Mouse (Mus musculus) hindbrain, postnatal 0 days (tissue): Measurements from ENCODE around the gene Sucla2. TPM values are rescaled to one million over a fixed set of nuclear protein-coding genes. Genes with fewer than 3 reads are reported as not detected.

Experiments
- ATAC-seq: fragments of 200-750 bp; cut with Nextera tagmentation; 2 replicates; pipeline ENCODE4 v1.8.0; 2017; ENCODE audit warnings: mild to moderate bottlenecking, moderate TSS enrichment, moderate library complexity
- DNase-seq: peaks from one replicate; pipeline ENCODE4 v3.0.0-alpha.2; 2015; ENCODE audit warnings: low spot score
- H3K27ac ChIP-seq: fragments of 300-500 bp; sonication (generic); 2 replicates; pipeline ENCODE4 v1.5.1; 2014; ENCODE audit warnings: mild to moderate bottlenecking
- H3K27me3 ChIP-seq: fragments of 300-500 bp; sonication (generic); 2 replicates; pipeline ENCODE4 v1.6.1; 2014; ENCODE audit warnings: low read length, mixed read lengths; ENCODE audit not compliant: insufficient read depth
- H3K36me3 ChIP-seq: fragments of 300-500 bp; sonication (generic); 2 replicates; pipeline ENCODE4 v1.6.1; 2014; ENCODE audit warnings: low read length, mixed read lengths; ENCODE audit not compliant: insufficient read depth
- H3K4me1 ChIP-seq: fragments of 300-500 bp; sonication (generic); 2 replicates; pipeline ENCODE4 v1.6.1; 2014; ENCODE audit warnings: antibody characterized with exemption, low read length, mixed read lengths; ENCODE audit not compliant: insufficient read depth
- H3K4me2 ChIP-seq: fragments of 300-500 bp; sonication (generic); 2 replicates; pipeline ENCODE4 v1.6.1; 2014; ENCODE audit warnings: low read depth, mild to moderate bottlenecking, low read length, moderate library complexity, mixed read lengths
- H3K4me3 ChIP-seq: fragments of 300-500 bp; sonication (generic); 2 replicates; pipeline ENCODE4 v1.5.1; 2014; ENCODE audit warnings: low read length
- H3K9ac ChIP-seq: fragments of 300-500 bp; sonication (generic); replicated peaks from 2 replicates; pipeline ENCODE4 v1.6.1; 2014; ENCODE audit warnings: mild to moderate bottlenecking, low read length, moderate library complexity, mixed read lengths
- H3K9me3 ChIP-seq: fragments of 300-500 bp; sonication (generic); 2 replicates; pipeline ENCODE4 v1.6.1; 2016; ENCODE audit warnings: low read length, mixed read lengths
- CTCF ChIP-seq: IDR thresholded peaks from 2 replicates; pipeline ENCODE4 v1.5.1; 2016; ENCODE audit warnings: antibody characterized with exemption, control low read depth, low read depth
- WGBS: fragments of 180-500 bp; shearing (Covaris S2); extraction: QIAGEN DNeasy Blood & Tissue Kit; methylation state at CpG from one replicate; pipeline ENCODE4 v1.1.7; 2014; 5-methylcytosine and 5-hydroxymethylcytosine counted together
- polyA plus RNA-seq: library from polyadenylated mRNA; unstranded; fragments of >200 nt; fragmentation: Nextera tagmentation; extraction: Ambion mirVana; gene quantifications from 2 replicates; pipeline ENCODE4 v1.2.1, GENCODE M21; 2015
- total RNA-seq: library from RNA; depleted of rRNA; stranded (reverse); fragments of >200 nt; gene quantifications from 2 replicates; pipeline ENCODE4 v1.2.3, GENCODE M21; 2014

Sucla2 gene
- total and polyA plus RNA-seq, 2 experiments from 2014 or later = 65.4 to 157 TPM

DNA sequence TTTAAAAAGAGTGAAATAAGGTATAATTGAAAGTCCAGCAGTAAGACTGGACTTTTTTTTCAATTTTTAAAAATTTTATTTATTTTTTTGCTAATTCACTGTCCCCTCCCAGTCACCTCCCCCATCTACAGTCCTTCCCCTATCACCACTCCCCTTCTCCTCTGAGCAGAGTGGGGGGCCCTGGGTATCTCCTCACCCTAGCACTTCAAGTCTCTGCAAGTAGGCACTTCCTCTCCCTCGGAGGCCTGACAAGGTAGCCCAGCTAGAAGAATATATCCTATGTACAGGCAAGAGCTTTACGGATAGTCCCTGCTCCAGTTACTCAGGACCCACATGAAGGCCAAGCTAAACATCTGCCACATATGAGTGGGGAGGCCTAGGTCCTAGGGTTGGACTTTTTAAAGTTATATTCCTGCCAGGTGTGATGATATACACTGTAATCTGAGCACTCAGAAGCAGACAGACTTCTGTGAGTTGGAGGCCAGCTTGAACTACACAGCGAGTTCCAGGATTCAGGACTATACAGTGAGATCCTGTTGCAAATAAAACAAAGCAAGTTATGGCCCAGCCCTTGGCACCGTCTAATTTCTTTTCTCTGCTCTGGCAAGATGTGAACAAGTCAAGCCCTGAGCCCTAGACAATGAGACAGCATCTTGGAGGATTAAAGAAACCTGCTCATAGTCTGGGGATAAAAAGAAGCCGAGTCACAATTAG, 41.4 kb upstream of the Sucla2 start:
- TF ChIP-seq CTCF = no peak
- Histone ChIP-seq H3K4me3 (no peak overlapping the region), H3K27me3 (no peaks in the 10 kb centered on the region), H3K9me3 (no peaks in the 10 kb centered on the region), H3K9ac (no peak overlapping the region), H3K4me1 (no peaks in the 10 kb centered on the region), H3K4me2 (no peak overlapping the region), H3K36me3 (no peaks in the 10 kb centered on the region), H3K27ac (no peak overlapping the region)
- DNase-seq (no peak), ATAC-seq (no peak)
- WGBS = 80% methylated on average over 5 of the region's 5 CpGs

DNA sequence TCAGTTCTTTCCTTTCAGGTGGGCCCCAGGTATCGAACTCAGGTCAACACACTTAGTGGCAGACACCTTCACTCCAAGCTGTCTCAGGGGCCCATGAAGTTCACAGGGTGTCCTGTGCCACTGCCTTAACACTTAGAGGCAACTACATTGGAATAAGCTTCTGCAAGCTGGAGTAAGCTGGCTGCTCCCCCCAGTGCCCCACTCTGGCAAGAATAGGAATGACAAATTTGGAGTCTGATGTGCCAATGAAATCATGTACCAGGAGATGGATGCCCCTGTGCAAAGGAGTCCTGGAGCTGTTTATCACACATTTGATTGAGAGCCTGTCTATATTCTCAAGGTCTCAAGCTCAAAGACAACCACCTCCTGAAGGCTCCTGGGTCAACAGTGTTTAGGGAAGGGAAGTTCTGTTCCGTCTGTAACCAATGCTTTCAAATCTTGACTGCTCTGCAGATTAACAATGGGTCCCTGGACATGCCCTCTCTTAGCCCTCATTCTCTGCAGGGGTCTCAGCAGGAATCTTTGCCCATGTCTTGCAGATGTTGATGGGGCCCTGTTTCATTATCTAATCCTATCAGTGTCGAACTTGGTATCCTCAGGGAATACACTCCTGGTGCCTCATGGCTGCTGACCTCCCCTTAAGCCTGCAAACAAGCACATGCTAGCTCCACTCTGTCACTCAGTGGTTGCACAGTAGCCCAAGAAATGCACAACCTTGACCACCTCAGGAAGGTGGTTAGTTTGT, 40.6 kb upstream of the Sucla2 start:
- H3K4me2 ChIP-seq = no peak overlapping the region
- H3K4me1 ChIP-seq = no peaks in the 10 kb centered on the region
- ATAC-seq = no peak
- H3K36me3 ChIP-seq = no peaks in the 10 kb centered on the region
- TF ChIP-seq CTCF = peak; percentile 32
- H3K27me3 ChIP-seq = no peaks in the 10 kb centered on the region
- H3K4me3 ChIP-seq = no peak overlapping the region
- DNase-seq = no peak
- no peak overlapping the region for H3K9ac ChIP-seq
- H3K9me3 ChIP-seq = no peaks in the 10 kb centered on the region
- WGBS = 52% methylated on average over 3 of the region's 3 CpGs
- no peak overlapping the region for H3K27ac ChIP-seq

DNA sequence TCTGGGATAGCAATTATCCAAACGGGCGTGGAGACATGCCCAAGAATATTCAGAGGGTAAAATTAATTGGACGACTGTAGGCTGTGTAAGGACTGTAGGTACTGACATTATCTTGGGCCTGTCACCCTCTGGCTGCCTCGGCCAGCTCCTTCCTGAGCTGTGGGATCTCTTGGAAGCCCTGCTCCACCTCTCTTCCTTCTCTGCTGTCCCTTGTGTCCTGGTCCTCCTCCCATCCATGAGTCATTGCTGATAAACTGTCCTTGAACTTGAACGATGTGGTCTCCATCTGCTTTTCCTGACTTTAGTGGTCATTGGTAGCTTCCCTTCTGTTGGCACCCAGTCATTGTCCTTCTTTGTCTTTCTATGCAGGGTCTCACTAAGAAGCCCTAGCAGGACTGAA, 38.5 kb upstream of the Sucla2 start:
- TF ChIP-seq CTCF = no peak
- H3K9me3 ChIP-seq = no peaks in the 10 kb centered on the region
- 82% methylated on average over 5 of the region's 5 CpGs for WGBS

DNA sequence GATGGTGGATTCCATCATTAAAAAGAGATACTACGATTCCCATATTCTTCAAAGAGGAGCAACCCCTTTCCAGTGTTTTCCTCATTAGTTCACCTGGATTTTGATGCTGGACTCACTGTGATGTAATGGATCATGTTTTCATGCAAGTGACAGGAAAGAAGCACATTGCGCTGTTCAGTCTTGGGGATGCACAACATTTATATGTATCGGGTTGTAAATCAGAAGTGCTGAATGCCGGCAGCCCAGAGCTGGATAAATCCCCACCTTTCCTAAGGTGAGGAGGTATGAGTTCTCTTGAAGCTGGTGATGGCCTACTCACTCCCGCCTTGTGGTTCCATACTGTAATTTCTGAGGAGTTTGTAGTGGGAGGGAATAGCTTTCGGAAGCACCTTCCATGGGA, 31.8 kb upstream of the Sucla2 start:
- Histone ChIP-seq H3K27ac (no peak overlapping the region), H3K4me2 (no peak overlapping the region), H3K9ac (no peak overlapping the region), H3K27me3 (no peaks in the 10 kb centered on the region), H3K4me3 (no peak overlapping the region), H3K36me3 (no peaks in the 10 kb centered on the region), H3K4me1 (no peaks in the 10 kb centered on the region), H3K9me3 (no peaks in the 10 kb centered on the region)
- ATAC-seq = no peak
- no peak for TF ChIP-seq CTCF
- WGBS = 96% methylated on average over 6 of the region's 6 CpGs
- DNase-seq = no peak

More for the DNA sequence above, 38.5 kb upstream of the Sucla2 start:
- H3K9ac ChIP-seq = no peak overlapping the region
- no peak for ATAC-seq
- no peak overlapping the region for H3K27ac ChIP-seq
- no peak overlapping the region for H3K4me3 ChIP-seq
- H3K36me3 ChIP-seq = no peaks in the 10 kb centered on the region
- H3K4me2 ChIP-seq = no peak overlapping the region
- H3K27me3 ChIP-seq = no peaks in the 10 kb centered on the region
- no peak for DNase-seq
- no peaks in the 10 kb centered on the region for H3K4me1 ChIP-seq

DNA sequence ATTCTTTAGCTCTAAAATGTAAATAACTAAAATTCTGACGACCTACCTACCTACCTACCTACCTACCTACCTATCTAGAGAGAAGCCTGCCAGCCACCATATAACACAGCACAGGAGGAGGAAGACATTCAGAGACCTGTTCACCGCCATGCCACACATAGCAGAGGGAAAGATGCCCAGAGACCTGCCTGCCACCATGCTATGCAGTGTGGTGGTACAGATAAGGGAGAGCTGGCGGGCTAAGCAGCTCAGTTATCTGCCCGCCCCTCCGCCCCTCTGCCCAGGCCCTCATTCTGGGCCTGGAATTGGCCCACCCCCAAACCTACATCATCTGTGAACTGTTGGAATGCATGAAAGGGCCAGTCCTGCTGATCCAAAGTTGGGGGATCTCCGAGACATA, 31.0 kb upstream of the Sucla2 start:
- no peaks in the 10 kb centered on the region for H3K4me1 ChIP-seq
- DNase-seq (no peak), ATAC-seq (no peak)
- no peak overlapping the region for H3K9ac ChIP-seq
- WGBS = 71% methylated on average over 6 of the region's 6 CpGs
- no peaks in the 10 kb centered on the region for H3K9me3 ChIP-seq
- H3K4me3 ChIP-seq = no peak overlapping the region
- no peak overlapping the region for H3K4me2 ChIP-seq
- no peak overlapping the region for H3K27ac ChIP-seq
- H3K36me3 ChIP-seq = no peaks in the 10 kb centered on the region
- H3K27me3 ChIP-seq = no peaks in the 10 kb centered on the region
- TF ChIP-seq CTCF = no peak

DNA sequence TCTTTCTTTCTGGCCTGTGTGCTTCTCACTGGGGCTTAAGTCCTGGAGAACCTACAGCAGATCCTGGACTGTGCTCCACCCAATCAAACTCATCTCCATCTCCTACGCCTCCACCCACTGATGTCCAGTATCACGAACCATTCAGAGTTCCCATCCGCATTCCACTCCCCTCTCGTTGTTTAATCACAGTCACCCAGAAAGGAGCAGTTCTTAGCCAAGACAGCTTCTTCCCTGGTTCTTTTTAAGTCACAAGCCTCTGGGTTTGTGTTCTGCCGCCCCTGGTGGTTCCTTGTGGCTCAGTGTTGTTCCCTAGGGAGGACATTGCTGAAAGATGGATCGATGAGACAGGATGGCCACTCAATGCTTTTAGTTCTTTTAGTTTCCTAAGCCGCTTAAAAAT, 29.4 kb upstream of the Sucla2 start:
- no peak overlapping the region for H3K4me2 ChIP-seq
- DNase-seq (no peak), ATAC-seq (no peak)
- no peak overlapping the region for H3K9ac ChIP-seq
- H3K27ac ChIP-seq = no peak overlapping the region
- no peaks in the 10 kb centered on the region for H3K4me1 ChIP-seq
- no peaks in the 10 kb centered on the region for H3K9me3 ChIP-seq
- 75% methylated on average over 7 of the region's 7 CpGs for WGBS
- no peak; the same call in 1 of the 2 replicates for TF ChIP-seq CTCF
- no peaks in the 10 kb centered on the region for H3K27me3 ChIP-seq
- no peaks in the 10 kb centered on the region for H3K36me3 ChIP-seq
- H3K4me3 ChIP-seq = no peak overlapping the region

DNA sequence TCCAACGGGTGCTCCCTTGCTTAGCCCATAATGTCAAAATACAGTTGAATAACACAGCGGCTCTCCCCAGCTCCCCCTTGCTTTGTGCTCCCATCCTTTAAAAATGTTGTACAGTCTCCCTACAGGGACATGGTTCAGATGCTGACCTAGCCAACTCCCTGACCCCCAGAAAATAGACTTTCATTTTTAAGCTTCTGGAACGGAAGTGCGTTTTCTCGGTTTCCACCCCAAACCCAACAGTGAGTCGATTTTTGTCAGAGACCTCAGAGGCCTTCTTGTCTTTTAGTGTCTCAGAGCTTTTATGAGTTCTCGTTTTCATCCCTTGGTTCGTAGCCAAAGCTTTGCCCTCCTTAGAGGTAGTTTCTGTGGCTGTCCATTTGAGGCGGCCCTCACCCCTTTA, 23.8 kb upstream of the Sucla2 start:
- Histone ChIP-seq H3K4me3 (no peak overlapping the region), H3K9me3 (no peaks in the 10 kb centered on the region), H3K9ac (no peak overlapping the region), H3K4me1 (peaks cover 10% of the 10 kb centered on the region), H3K4me2 (no peak overlapping the region), H3K36me3 (no peaks in the 10 kb centered on the region), H3K27me3 (no peaks in the 10 kb centered on the region), H3K27ac (peak overlapping the region; percentile 85; the same call in 1 of the 2 replicates)
- 63% methylated on average over 9 of the region's 9 CpGs for WGBS
- TF ChIP-seq CTCF = no peak
- no peak for ATAC-seq
- DNase-seq = no peak
